Mouse (Mus musculus) heart, embryonic 16.5 days (tissue): ENCODE measurements around the gene Grm5. TPM values are rescaled to one million over a fixed set of nuclear protein-coding genes. Genes with fewer than 3 reads are reported as not detected.

Experiments used
- polyA plus RNA-seq: library from polyadenylated mRNA; unstranded; fragments of >200 nt; fragmentation: Nextera tagmentation; extraction: Ambion mirVana; gene quantifications from 2 replicates; pipeline ENCODE4 v1.2.1, GENCODE M21; 2015

Grm5 gene
- polyA plus RNA-seq, 1 experiment from 2014 or later = not detected

Other genes starting within 250 kb of the Grm5 start
- gene Tyr, start 90.7 kb upstream of the Grm5 start, polyA plus RNA-seq = 0.09 and 0.16 TPM in 2 replicates